Mouse (Mus musculus): Measurements from ENCODE around the gene Ifnar1. TPM values are rescaled to one million over a fixed set of nuclear protein-coding genes. Genes with fewer than 3 reads are reported as not detected.

Ifnar1 gene
- 8.1 and 12.7 TPM in 2 replicates for polyA plus RNA-seq (2012)

GRCm38 (mm10) chr16:91484808-91485700 lies at the start of gene Ifnar1:
Gene Ifnar1 (plus strand): TSS chr16:91485238.
- no peak for TF ChIP-seq GATA1 (IDR thresholded peaks at IDR 0.05; ENCODE audit: low read length)

DNA sequence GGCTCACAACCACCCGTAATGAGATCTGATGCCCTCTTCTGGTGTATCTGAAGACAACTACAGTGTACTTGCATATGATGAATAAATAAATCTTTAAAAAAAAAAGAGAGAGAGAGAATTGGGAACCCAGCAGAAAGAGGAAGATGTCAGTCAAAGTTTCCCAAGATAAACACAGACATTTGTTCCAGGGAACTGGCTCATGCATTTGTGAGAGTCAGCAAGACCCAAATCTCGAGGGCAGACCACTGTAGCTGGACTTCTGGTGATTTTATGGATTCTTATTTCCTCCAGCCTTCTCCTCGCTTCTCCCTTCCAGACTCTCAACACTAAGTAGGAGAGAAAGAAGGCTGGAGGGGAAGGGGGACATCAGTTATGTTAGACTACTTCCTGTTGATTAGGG lies 47.0 kb upstream of the Ifnar1 start:
- no peak for TF ChIP-seq GATA1 (IDR thresholded peaks at IDR 0.05; ENCODE audit: low read length)

DNA sequence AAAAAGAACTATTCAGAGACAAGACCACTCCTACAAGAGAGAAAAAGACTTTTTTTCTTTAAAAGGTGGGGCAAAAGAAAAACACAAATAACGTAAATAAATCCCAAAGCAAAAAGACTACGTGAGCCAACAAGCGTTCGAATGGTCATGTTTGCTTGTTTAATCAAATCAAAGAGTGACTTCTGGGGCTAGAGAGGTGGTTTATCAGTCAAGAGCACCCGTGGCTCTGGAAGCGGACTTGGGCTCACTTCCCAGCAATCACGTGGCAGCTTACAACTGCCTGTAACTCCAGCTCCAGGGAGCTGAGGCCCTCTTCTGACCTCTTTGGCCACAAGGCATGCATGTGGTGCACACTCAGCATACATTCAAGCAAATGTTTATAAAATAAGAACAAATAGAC lies 43.7 kb upstream of the Ifnar1 start:
- peak; percentile 44 for TF ChIP-seq GATA1 (IDR thresholded peaks at IDR 0.05; ENCODE audit: low read length)

DNA sequence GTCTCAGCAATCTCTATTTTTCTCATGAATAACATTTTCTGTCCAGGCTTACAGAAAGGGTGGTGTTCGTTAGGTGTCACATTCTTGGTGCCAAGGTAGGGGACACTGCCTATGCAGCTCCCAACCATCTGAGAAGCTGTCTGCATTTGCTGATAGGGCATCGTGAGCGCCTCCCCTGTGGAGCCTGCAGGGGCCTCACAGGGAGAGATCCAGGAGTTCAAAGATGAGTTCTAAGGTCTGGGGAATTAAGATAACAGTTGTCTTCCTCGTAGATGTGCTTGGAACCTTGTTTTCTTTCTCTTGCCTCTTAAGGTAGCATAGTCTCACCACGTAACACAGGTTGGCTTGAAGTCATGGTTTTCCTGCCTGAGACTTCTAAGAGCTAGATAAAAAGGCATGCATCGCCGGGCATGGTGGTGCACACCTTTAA lies 43.2 kb upstream of the Ifnar1 start:
- TF ChIP-seq GATA1 (IDR thresholded peaks at IDR 0.05; ENCODE audit: low read length) = peak; percentile 79

DNA sequence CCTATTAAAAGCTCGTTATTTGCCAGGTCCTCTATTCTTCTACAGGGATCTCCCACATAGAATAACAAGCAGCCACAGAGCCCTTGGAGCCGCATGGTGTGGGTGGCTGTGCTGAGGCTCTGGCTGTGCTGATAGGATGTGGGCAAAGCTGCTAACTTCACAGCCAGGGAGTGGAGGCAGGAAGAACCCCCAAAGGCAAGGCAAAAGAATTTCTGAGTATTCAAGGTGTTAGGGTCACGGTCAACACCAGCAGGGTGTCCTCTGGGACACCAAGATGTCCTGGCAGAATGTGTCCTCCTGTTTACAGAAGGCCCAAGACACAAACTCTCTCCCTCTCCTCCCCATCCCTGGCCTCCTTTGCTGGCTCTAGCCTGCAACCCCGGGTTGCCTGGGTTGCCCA lies 42.6 kb upstream of the Ifnar1 start:
- no peak for TF ChIP-seq GATA1 (IDR thresholded peaks at IDR 0.05; ENCODE audit: low read length)

DNA sequence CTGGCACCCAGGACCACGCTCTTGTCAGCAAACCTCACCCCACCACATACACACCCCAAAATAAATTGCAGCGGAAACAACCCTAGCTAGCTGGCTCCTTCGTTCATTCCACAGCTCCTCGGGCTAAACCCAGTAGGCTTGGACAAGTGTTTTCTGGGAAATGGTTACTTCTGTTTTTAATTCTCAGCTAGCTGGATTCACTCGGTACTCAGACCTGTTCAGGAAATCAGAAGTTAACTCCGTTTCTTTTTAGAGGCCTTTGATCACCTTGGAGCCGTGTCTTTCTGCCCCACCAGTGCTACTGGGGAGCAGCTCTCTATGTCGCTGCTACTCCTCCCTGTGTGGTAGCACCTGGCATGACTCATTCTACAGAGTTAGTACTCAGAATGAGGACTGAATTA lies 41.8 kb upstream of the Ifnar1 start:
- no peak for TF ChIP-seq GATA1 (IDR thresholded peaks at IDR 0.05; ENCODE audit: low read length)

GRCm38 (mm10) chr16:91444847-91445246 lies 40.2 kb upstream of the Ifnar1 start:
- no peak for TF ChIP-seq GATA1 (IDR thresholded peaks at IDR 0.05; ENCODE audit: low read length)

GRCm38 (mm10) chr16:91445566-91445965 lies 39.5 kb upstream of the Ifnar1 start:
- TF ChIP-seq GATA1 (IDR thresholded peaks at IDR 0.05; ENCODE audit: low read length) = no peak

DNA sequence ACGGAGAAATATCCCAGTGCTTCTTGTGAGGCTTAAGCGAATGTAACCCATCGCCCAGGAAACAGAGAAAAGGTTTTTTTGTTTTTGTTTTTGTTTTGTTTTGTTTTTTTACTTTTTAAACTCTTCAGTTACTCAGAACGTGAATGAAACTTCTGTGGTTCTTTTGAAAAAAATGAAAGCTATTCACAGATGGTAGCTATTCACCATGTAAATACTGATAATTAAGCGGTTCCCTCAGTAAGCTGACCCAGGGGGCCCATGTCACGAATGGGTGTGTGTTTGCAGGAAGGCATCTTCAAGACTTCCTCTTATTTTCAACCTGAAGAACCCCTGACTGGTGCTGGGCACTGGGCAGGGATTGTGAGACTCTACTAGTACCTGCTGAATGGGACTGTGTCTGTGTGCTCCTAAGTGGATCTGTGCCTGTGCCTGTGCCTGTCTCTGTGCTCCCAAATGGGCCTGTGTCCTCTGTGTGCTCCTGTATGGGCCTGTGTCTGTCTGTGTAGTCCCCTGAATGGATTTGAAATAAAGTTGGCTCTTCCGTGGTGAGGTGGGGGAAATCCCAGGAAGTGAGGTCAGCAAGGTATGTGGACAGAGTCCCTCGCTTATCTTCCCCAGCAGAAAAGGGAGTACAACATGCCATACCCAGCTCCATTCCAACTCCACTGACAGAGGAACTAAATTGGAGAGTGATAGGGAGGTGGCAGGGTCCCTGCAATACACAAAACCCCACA lies 38.1 kb upstream of the Ifnar1 start:
- no peak for TF ChIP-seq GATA1 (IDR thresholded peaks at IDR 0.05; ENCODE audit: low read length)

GRCm38 (mm10) chr16:91447512-91447900 lies 37.5 kb upstream of the Ifnar1 start:
- no peak for TF ChIP-seq GATA1 (IDR thresholded peaks at IDR 0.05; ENCODE audit: low read length)

DNA sequence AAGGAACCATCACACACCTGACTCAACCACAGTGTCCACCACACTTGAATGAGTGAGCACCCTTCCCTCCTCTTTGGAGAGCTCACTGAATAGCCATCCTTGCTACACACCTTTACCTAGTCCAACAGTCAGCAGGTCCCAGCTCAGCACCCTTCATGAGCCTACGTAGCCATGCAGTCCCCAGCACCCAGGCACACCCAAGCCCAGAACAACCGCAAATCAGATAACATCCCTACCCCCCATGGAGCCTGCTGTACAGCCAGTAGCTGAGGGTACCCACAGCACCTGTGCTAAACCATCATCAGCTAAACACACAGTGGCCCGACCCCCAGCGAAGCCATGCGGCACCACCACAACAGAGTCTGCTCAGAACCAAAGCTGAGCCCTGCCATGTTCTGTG lies 37.0 kb upstream of the Ifnar1 start:
- TF ChIP-seq GATA1 (IDR thresholded peaks at IDR 0.05; ENCODE audit: low read length) = peak; percentile 6

DNA sequence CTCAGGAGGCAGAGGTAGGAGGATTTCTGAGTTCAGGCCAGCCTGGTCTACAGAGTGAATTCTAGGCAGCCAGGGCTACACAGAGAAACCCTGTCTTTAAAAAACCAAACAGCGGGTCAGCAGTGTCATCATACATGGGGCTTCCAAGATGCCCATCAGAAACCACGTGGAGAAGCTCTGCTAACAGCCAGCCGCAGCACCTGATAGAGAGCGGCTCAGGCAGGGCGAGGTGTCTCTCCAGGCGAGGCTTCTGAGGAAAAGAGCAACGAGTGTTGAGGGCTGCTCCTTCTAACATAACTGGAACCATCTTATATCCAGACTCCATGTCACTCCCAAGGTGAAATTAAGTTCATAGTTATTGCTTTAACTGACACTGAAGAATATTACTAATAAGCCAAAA lies 36.1 kb upstream of the Ifnar1 start:
- TF ChIP-seq GATA1 (IDR thresholded peaks at IDR 0.05; ENCODE audit: low read length) = no peak

DNA sequence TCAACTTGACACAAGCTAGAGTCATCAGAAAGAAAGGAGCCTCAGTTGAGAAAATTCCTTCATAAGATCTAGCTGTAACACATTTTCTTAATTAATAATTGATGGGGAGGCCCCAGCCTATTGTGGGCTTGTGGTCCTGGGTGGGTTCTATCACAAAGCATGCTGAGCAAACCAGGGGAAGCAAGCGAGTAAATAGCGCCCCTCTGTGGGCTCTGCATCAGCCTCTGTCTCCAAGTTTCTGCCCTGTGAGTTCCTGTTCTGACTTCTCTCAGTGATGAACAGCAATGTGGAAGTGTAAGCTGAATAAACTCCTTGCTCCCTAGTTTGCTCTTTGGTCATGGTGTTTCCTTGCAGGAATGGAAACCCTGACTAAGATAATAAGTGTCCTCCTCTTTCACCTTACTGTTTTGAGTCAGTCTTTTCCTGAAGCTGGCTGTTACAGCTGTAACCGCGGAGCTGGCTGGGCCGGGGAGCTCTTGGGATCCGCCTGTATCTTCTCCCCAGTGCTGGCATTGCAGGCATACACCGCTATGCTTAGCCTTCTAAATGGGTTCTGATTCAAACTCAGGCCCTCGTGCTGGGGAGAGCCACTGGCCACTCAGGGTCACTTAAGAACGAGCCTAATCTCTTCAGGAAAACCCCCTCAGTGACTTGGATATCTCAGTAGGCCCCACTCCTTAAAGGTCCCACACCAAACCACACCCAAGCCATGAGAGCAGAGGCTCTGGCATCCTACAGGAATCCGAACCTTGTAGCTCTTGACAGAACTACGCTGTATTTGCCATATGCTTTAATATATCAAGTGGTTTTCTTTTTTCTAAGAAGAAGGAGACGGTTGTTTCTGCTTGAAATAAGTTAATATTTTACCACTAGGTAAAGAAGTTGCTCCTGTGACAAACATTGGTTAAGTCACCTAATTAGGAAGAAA lies 34.6 kb upstream of the Ifnar1 start:
- no peak for TF ChIP-seq GATA1 (IDR thresholded peaks at IDR 0.05; ENCODE audit: low read length)

DNA sequence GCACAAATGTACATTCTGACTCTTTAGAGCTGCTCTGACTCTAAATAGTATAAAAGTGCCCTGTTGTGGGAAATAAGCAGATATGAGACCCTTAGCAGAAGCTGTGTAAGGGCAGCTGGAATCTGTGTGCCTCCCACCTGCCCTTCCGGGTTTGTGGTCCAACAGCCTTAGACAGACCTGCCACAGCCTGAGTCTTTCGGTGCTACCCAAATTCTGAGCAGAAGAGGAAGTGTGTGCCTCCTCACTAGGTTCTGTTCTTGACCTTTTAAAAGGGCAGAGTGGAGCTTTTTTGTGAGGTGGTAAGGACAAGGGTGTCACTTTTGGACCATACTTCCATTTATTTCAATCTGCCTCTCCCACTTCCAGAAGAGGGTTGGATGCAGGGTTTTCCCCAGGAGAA lies 33.1 kb upstream of the Ifnar1 start:
- no peak for TF ChIP-seq GATA1 (IDR thresholded peaks at IDR 0.05; ENCODE audit: low read length)

GRCm38 (mm10) chr16:91452363-91452896 lies 32.6 kb upstream of the Ifnar1 start:
- no peak for TF ChIP-seq GATA1 (IDR thresholded peaks at IDR 0.05; ENCODE audit: low read length)
